Mouse (Mus musculus): ENCODE measurements around the gene Rab1b.
A peak's percentile ranks its signal among the peaks of the same experiment; 100 is the strongest.
"Not testable (repeated sequence)": the region's sequence is repeated elsewhere in the genome, so short reads cannot be mapped to it uniquely, and the experiment has no call there.

The Rab1b gene

GRCm38 (mm10) chr19:5106731-5107191, at the start of gene Rab1b:
TSS of gene Rab1b (minus strand) at chr19:5107072.
- peak; percentile 98 for DNase-seq

- no peak for DNase-seq
Measured at GRCm38 (mm10) chr19:5152261-5152660, 45.4 kb upstream of the Rab1b start.

- no peak for DNase-seq
Measured at GRCm38 (mm10) chr19:5151741-5152140, 44.9 kb upstream of the Rab1b start.

GRCm38 (mm10) chr19:5151331-5151730, 44.5 kb upstream of the Rab1b start:
- DNase-seq, result peak; percentile 55

- DNase-seq, result no peak
Measured at GRCm38 (mm10) chr19:5150358-5150757, 43.5 kb upstream of the Rab1b start.

GRCm38 (mm10) chr19:5149041-5149440, 42.2 kb upstream of the Rab1b start:
- DNase-seq, result not testable (repeated sequence)

GRCm38 (mm10) chr19:5139640-5140039, 32.8 kb upstream of the Rab1b start:
- DNase-seq, result peak; percentile 62

- no peak for DNase-seq
Measured at GRCm38 (mm10) chr19:5131237-5131636, 24.4 kb upstream of the Rab1b start.

GRCm38 (mm10) chr19:5129770-5130169, 22.9 kb upstream of the Rab1b start:
- DNase-seq, result no peak

- DNase-seq, result no peak
Measured at GRCm38 (mm10) chr19:5124055-5124614, 17.3 kb upstream of the Rab1b start.

- DNase-seq, result no peak
Measured at GRCm38 (mm10) chr19:5123241-5123640, 16.4 kb upstream of the Rab1b start.

GRCm38 (mm10) chr19:5122492-5122891, 15.6 kb upstream of the Rab1b start:
- DNase-seq, result no peak

- no peak for DNase-seq
Measured at GRCm38 (mm10) chr19:5118384-5118698, 11.5 kb upstream of the Rab1b start, which contains the start of gene Klc2. TSS of gene Klc2 (minus strand) at chr19:5118560.

- peak; percentile 82 for DNase-seq
Measured at GRCm38 (mm10) chr19:5117494-5118383, 10.9 kb upstream of the Rab1b start.

GRCm38 (mm10) chr19:5113783-5114182, 6.9 kb upstream of the Rab1b start:
- DNase-seq, result no peak

- DNase-seq, result no peak
Measured at GRCm38 (mm10) chr19:5109659-5110453, 3.0 kb upstream of the Rab1b start.

- no peak for DNase-seq
Measured at GRCm38 (mm10) chr19:5108702-5109101, 1.8 kb upstream of the Rab1b start.

GRCm38 (mm10) chr19:5108271-5108575, 1.4 kb upstream of the Rab1b start:
- no peak for DNase-seq

GRCm38 (mm10) chr19:5107556-5108270, 841 bp upstream of the Rab1b start:
- no peak for DNase-seq

GRCm38 (mm10) chr19:5106074-5106473, 798 bp downstream of the Rab1b start:
- DNase-seq, result no peak

- peak; percentile 68 for DNase-seq
Measured at GRCm38 (mm10) chr19:5098363-5099143, 8.3 kb downstream of the Rab1b start, which contains the start of gene Cnih2. TSS of gene Cnih2 (minus strand) at chr19:5098521.
